Mouse (Mus musculus) MEL (cell line): ENCODE measurements around the gene Chrna1.
A peak's percentile ranks its signal among the peaks of the same experiment; 100 is the strongest.

Experiments used
- CHD1 ChIP-seq: IDR thresholded peaks from 2 replicates; pipeline ENCODE4 v1.6.1; 2012; ENCODE audit warnings: low read depth, mild to moderate bottlenecking, inconsistent platforms, low read length, improper control_type of control experiment
- CTCF ChIP-seq, 3 experiments: IDR thresholded peaks in 2 of 3; conservative IDR thresholded peaks in 1 of 3; 2 replicates each; pipeline ENCODE4 v1.5.1; 2011 to 2012; ENCODE audit warnings: low read length in 3 of 3, low read depth in 2 of 3, mild to moderate bottlenecking in 2 of 3, improper control_type of control experiment in 1 of 3, inconsistent platforms in 1 of 3, mixed read lengths in 1 of 3, moderate library complexity in 1 of 3; ENCODE audit not compliant: control insufficient read depth in 1 of 3, insufficient read depth in 1 of 3, poor library complexity in 1 of 3, severe bottlenecking in 1 of 3
- EP300 ChIP-seq, 2 experiments: IDR thresholded peaks; 2 replicates each; pipeline ENCODE4 v1.6.1; 2011; ENCODE audit warnings: improper control_type of control experiment in 2 of 2, low read length in 2 of 2, low read depth in 1 of 2, mild to moderate bottlenecking in 1 of 2
- ETS1 ChIP-seq: IDR thresholded peaks from 2 replicates; pipeline ENCODE4 v1.6.1; 2012; ENCODE audit warnings: low read depth, mild to moderate bottlenecking, inconsistent platforms, low read length, improper control_type of control experiment, moderate library complexity
- MAX ChIP-seq: IDR thresholded peaks from 2 replicates; pipeline ENCODE4 v1.6.1; 2011; ENCODE audit warnings: low read length, improper control_type of control experiment
- POLR2A ChIP-seq, 2 experiments: IDR thresholded peaks; 2 replicates each; pipeline ENCODE4 v1.6.1; 2011 to 2012; ENCODE audit warnings: low read length in 2 of 2, mild to moderate bottlenecking in 2 of 2, control low read depth in 1 of 2, improper control_type of control experiment in 1 of 2, low read depth in 1 of 2, moderate library complexity in 1 of 2; ENCODE audit not compliant: control insufficient read depth in 1 of 2, insufficient read depth in 1 of 2, poor library complexity in 1 of 2
- SIN3A ChIP-seq: IDR thresholded peaks from 2 replicates; pipeline ENCODE4 v1.6.1; 2012; ENCODE audit warnings: low read length, improper control_type of control experiment, inconsistent platforms

- no peak for TF ChIP-seq POLR2A (IDR thresholded peaks at IDR 0.05; ENCODE audit: control insufficient read depth in 1 of 2, insufficient read depth in 1 of 2, low read depth in 1 of 2, low read length in 2 of 2, poor library complexity in 1 of 2)
- TF ChIP-seq EP300 (IDR thresholded peaks at IDR 0.05; ENCODE audit: low read depth in 1 of 2, low read length in 2 of 2): no peak
- TF ChIP-seq ETS1: no peak
- TF ChIP-seq CHD1: no peak
- TF ChIP-seq MAX: no peak
- TF ChIP-seq CTCF (IDR thresholded peaks at IDR 0.05 in 2 of 3, conservative IDR thresholded peaks at IDR 0.05 in 1 of 3; ENCODE audit: control insufficient read depth in 1 of 3, insufficient read depth in 1 of 3, low read depth in 2 of 3, low read length in 3 of 3, poor library complexity in 1 of 3, severe bottlenecking in 1 of 3): no peak
- 0 out of 2 replicates have a peak, but pooled peaks have one; percentile 20 for TF ChIP-seq SIN3A
These were observed 8.2 kb downstream of the Chrna1 start for GRCm38 (mm10) chr2:73571901-73572300.
